Mouse (Mus musculus): ENCODE measurements around the gene Gm45062. TPM values are rescaled to one million over a fixed set of nuclear protein-coding genes. Genes with fewer than 3 reads are reported as not detected.

Gm45062 gene
- total and polyA plus RNA-seq, 3 experiments = 2.7 to 4.1 (median 3.2) TPM

DNA sequence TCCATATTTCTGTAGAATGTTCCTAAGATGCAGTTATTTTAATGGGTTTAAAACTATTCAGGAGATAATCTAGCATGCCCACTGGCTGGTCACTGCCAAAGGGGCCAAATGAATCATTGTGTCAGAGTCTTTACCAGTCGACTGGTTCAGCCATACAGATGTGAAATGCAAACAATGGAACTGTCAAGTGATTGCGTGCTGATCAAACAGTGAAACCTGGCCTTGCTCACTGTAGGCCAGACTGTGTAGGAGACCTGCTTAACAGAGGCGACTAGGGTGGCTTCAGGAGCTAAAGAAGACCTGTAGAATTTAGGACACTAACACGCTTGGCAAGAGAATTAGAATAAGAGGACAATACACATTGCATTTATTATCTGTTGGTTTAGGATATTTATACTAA lies 135.8 kb downstream of the Gm45062 start:
- no peak for TF ChIP-seq MAFK (IDR thresholded peaks at IDR 0.05; ENCODE audit: insufficient replicate concordance, low read length)
- Histone ChIP-seq H3K4me3 (replicated peaks in 1 of 3; ENCODE audit: low read depth in 2 of 3, low read length in 2 of 3, poor library complexity in 1 of 3) (no peak overlapping the region), H3K9me3 (replicated peaks; ENCODE audit: low read length) (no peaks in the 10 kb centered on the region), H3K36me3 (replicated peaks in 1 of 2; ENCODE audit: control insufficient read depth in 1 of 2, insufficient read depth in 1 of 2, low read length in 1 of 2) (no peaks in the 10 kb centered on the region), H3K79me2 (replicated peaks; ENCODE audit: control insufficient read depth, extremely low read depth, insufficient read depth, poor library complexity, severe bottlenecking) (no peaks in the 10 kb centered on the region), H3K27ac (ENCODE audit: insufficient read depth, low read depth) (no peak overlapping the region), H3K4me1 (ENCODE audit: control insufficient read depth in 1 of 2, insufficient read depth in 2 of 2) (peaks cover 3 to 37% of the 10 kb centered on the region in 2 experiments; a peak in 2 of 4 replicates), H3K9ac (ENCODE audit: insufficient read depth, low read depth) (no peak overlapping the region), H3K27me3 (replicated peaks) (no peaks in the 10 kb centered on the region), H3K4me2 (ENCODE audit: insufficient read depth, low read depth, poor library complexity, severe bottlenecking) (no peak overlapping the region)
- dilution Hi-C loops (cut with MboI; ENCODE audit: extremely low pct_ligation_motif_present, extremely low pct_unique_long_range_greater_than_20kb, low sequenced_read_pairs) = no loop called here
- no peak for DNase-seq (ENCODE audit: extremely low read depth)
- in situ Hi-C loops (cut with MboI; ENCODE audit: low pct_ligation_motif_present, low pct_unique_long_range_greater_than_20kb, low sequenced_read_pairs) = no loop called here

DNA sequence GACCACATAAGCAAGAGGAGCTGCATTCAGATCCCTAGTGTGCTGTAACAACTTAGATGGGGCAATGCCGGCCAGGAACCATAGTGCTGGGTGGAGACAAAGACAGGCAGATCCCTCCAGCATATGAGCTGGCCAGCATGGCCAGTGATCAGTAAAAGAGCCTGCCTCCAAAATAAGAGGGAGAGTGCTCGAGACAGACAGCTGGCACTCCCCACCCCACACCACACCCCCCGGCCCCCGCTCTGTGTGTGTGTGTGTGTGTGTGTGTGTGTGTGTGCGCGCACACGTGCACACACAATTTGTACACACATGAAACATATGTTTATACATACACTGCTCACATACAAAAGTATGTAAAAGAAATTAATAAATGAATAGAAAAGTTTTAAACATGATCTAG lies 138.0 kb downstream of the Gm45062 start:
- no peaks in the 10 kb centered on the region for H3K9me3 ChIP-seq (replicated peaks; ENCODE audit: low read length)
- DNase-seq (ENCODE audit: extremely low read depth) = no peak
- H3K27ac ChIP-seq (ENCODE audit: insufficient read depth, low read depth) = no peak overlapping the region
- no peak overlapping the region for H3K4me2 ChIP-seq (ENCODE audit: insufficient read depth, low read depth, poor library complexity, severe bottlenecking)
- TF ChIP-seq ZMIZ1 (IDR thresholded peaks at IDR 0.05; ENCODE audit: low read depth, low read length) (no peak), EP300 (IDR thresholded peaks at IDR 0.05; ENCODE audit: low read length) (no peak), BHLHE40 (IDR thresholded peaks at IDR 0.05; ENCODE audit: low read depth, low read length) (no peak), SMC3 (IDR thresholded peaks at IDR 0.05; ENCODE audit: low read depth, low read length) (no peak), ETS1 (conservative IDR thresholded peaks at IDR 0.05; ENCODE audit: low read depth, low read length) (no peak), HCFC1 (IDR thresholded peaks at IDR 0.05; ENCODE audit: low read depth, low read length) (no peak), CHD1 (IDR thresholded peaks at IDR 0.05; ENCODE audit: low read depth, low read length) (no peak), ELF1 (IDR thresholded peaks at IDR 0.05; ENCODE audit: low read depth, low read length) (no peak), PAX5 (IDR thresholded peaks at IDR 0.05; ENCODE audit: low read length) (no peak), ZC3H11A (IDR thresholded peaks at IDR 0.05; ENCODE audit: low read depth, low read length) (no peak), ZNF384 (IDR thresholded peaks at IDR 0.05; ENCODE audit: low read depth, low read length) (no peak)
- in situ Hi-C loops (cut with MboI; ENCODE audit: low pct_ligation_motif_present, low pct_unique_long_range_greater_than_20kb, low sequenced_read_pairs) = no loop called here
- dilution Hi-C loops (cut with MboI; ENCODE audit: extremely low pct_ligation_motif_present, extremely low pct_unique_long_range_greater_than_20kb, low sequenced_read_pairs) = no loop called here
- H3K36me3 ChIP-seq (replicated peaks in 1 of 2; ENCODE audit: control insufficient read depth in 1 of 2, insufficient read depth in 1 of 2, low read length in 1 of 2) = peaks cover 0 to 2% of the 10 kb centered on the region in 2 experiments
- H3K9ac ChIP-seq (ENCODE audit: insufficient read depth, low read depth) = no peak overlapping the region
- no peaks in the 10 kb centered on the region for H3K27me3 ChIP-seq (replicated peaks)
- H3K4me1 ChIP-seq (ENCODE audit: control insufficient read depth in 1 of 2, insufficient read depth in 2 of 2) = peaks cover 3 to 29% of the 10 kb centered on the region in 2 experiments; a peak in 2 of 4 replicates
- H3K4me3 ChIP-seq (replicated peaks in 1 of 3; ENCODE audit: low read depth in 2 of 3, low read length in 2 of 3, poor library complexity in 1 of 3) = no peak overlapping the region
- no peaks in the 10 kb centered on the region for H3K79me2 ChIP-seq (replicated peaks; ENCODE audit: control insufficient read depth, extremely low read depth, insufficient read depth, poor library complexity, severe bottlenecking)

DNA sequence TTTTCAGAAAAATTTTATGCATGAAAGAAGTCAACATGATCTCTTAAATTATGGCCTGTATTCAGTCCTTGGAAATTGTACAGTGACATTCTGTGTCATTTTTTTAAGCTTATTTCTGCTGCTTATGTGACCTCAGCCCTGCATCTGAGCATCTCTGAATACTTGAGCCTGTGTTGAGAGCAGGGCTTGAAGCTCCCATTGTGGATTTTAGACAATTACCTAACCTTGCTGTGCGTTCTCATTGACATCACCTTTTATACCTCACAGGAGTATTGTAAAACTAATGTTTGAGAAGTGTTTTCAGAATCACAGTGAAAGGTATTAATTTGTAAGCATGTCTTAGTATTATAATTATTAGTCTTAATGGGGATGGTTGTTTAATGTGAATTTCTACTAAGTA lies 140.5 kb downstream of the Gm45062 start:
- no peak overlapping the region for H3K4me2 ChIP-seq (ENCODE audit: insufficient read depth, low read depth, poor library complexity, severe bottlenecking)
- dilution Hi-C loops (cut with MboI; ENCODE audit: extremely low pct_ligation_motif_present, extremely low pct_unique_long_range_greater_than_20kb, low sequenced_read_pairs) (no loop called here), in situ Hi-C loops (cut with MboI; ENCODE audit: low pct_ligation_motif_present, low pct_unique_long_range_greater_than_20kb, low sequenced_read_pairs) (no loop called here)
- H3K27me3 ChIP-seq (replicated peaks) = no peaks in the 10 kb centered on the region
- peaks cover 3 to 17% of the 10 kb centered on the region in 2 experiments; a peak in 2 of 4 replicates for H3K4me1 ChIP-seq (ENCODE audit: control insufficient read depth in 1 of 2, insufficient read depth in 2 of 2)
- no peaks in the 10 kb centered on the region for H3K9me3 ChIP-seq (replicated peaks; ENCODE audit: low read length)
- no peaks in the 10 kb centered on the region for H3K79me2 ChIP-seq (replicated peaks; ENCODE audit: control insufficient read depth, extremely low read depth, insufficient read depth, poor library complexity, severe bottlenecking)
- H3K27ac ChIP-seq (ENCODE audit: insufficient read depth, low read depth) = no peak overlapping the region
- H3K36me3 ChIP-seq (replicated peaks in 1 of 2; ENCODE audit: control insufficient read depth in 1 of 2, insufficient read depth in 1 of 2, low read length in 1 of 2) = peaks cover 0 to 6% of the 10 kb centered on the region in 2 experiments
- DNase-seq (ENCODE audit: extremely low read depth) = no peak
- no peak overlapping the region for H3K4me3 ChIP-seq (replicated peaks in 1 of 3; ENCODE audit: low read depth in 2 of 3, low read length in 2 of 3, poor library complexity in 1 of 3)
- no peak for TF ChIP-seq TBP (conservative IDR thresholded peaks at IDR 0.05; ENCODE audit: low read depth, low read length)
- no peak overlapping the region for H3K9ac ChIP-seq (ENCODE audit: insufficient read depth, low read depth)
